Mouse (Mus musculus): ENCODE measurements around the gene Slc31a2.
A peak's percentile ranks its signal among the peaks of the same experiment; 100 is the strongest.
"Not testable (repeated sequence)": the region's sequence is repeated elsewhere in the genome, so short reads cannot be mapped to it uniquely, and the experiment has no call there.

Slc31a2 gene

DNA sequence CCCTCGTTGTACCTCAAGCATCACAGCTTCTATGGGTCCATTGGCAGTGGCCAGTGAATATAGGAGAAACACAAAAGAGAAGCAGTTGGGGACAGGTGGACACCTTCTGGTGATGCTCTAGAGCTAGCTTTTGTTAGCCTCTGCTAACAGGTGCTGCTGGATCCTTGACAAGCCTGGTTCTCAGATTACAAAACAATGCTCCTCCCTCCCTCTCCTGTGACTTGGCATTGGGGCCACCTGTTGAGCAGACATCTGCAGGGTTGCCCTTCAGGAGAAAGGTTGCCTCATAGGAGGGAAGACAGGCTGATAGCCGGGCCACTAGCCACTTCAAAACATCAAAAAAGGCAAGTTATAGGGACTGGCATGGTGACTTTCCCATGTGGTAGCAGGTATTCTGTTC is at the start of gene Slc31a2:
Slc31a2 (plus strand) TSS at position 287 of the 400 bp plus-strand sequence.
- DNase-seq (ENCODE audit: low spot score in 2 of 2) = peak in 1 of 2 experiments; percentile 19

- DNase-seq (ENCODE audit: low spot score in 2 of 2) = no peak
Measured at GRCm38 (mm10) chr4:62213490-62213889, 48.9 kb upstream of the Slc31a2 start.

DNA sequence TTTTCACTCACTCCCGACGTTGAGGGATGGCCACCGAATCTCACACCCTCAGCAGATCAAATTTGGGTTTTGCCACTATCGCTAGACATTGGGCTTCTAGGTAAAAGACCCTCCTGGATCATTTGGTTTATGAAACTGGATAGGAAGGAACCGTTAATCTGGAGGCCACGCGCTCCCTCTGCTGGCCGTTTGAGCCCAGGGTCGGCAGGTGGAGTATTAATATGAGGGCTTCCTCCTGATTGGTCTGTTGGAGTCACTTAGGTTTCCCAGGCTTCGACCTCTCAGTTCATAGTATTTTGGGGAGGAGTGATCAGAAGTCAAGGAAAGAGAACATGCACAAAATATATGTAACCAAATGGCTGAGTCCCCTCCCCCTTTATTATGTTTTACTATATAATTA is 34.0 kb upstream of the Slc31a2 start:
- no peak for DNase-seq (ENCODE audit: low spot score in 2 of 2)

DNA sequence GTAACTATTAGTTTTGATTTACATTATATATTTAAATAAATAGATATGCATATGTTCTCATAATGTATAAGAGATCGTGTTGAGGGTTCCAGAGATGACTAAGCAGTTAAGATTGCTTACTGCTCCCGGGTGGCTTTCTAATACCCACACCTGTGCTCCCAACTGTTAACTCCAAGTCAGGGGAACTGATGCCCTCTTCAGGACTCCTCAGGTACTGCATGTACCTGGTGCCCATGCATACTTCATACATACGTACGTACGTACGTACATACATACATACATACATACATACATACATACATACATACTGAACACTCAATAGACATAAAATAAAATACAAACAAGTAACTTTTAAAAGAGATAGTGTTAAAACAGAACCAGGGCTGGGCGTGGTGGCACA is 32.9 kb upstream of the Slc31a2 start:
- no peak for DNase-seq (ENCODE audit: low spot score in 2 of 2)

- DNase-seq (ENCODE audit: low spot score in 2 of 2) = no peak
Measured at GRCm38 (mm10) chr4:62230153-62230552, 32.2 kb upstream of the Slc31a2 start.

DNA sequence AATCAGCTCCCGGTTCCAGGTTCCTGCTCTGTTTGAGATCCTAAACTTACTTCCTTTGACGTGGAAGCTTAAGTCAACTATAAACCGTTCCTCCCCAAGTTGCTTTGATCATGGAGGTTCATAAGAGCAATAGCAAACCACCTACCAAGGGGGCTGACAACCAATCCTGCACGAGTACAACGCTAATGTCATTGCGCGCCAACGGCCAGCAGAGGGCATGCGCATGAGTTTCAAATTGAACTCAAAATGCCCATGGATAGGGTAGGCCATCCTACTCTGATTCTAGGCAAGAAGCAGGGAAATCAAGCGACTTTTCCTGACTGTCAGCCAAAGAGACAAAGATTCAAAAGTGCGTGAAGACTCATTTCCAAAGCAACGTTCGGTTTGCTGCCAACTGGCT is 31.6 kb upstream of the Slc31a2 start, which contains the start of gene Zfp37:
Zfp37 (minus strand) TSS at position 279 of the 400 bp plus-strand sequence.
- DNase-seq (ENCODE audit: low spot score in 2 of 2) = no peak

DNA sequence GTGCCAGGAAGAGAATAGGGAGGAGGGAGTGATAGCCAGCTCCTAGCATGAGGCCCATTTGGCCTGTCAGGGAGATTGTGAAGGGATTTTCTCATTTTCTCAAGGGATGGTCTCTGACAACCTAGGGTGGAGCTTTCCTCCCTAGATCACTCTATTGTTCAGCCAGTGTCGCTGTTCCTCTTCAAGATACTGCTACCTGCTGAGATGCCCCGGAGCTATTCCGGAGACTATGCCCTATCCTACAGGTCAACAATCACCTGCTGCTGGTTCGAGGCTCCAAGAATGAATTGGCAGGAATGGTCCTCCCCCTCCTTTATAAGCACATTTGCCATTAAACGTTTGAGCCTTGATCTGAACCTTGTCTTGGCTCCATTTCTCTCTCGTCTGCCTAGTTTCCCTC is 21.8 kb upstream of the Slc31a2 start:
- DNase-seq (ENCODE audit: low spot score in 2 of 2) = no peak

DNA sequence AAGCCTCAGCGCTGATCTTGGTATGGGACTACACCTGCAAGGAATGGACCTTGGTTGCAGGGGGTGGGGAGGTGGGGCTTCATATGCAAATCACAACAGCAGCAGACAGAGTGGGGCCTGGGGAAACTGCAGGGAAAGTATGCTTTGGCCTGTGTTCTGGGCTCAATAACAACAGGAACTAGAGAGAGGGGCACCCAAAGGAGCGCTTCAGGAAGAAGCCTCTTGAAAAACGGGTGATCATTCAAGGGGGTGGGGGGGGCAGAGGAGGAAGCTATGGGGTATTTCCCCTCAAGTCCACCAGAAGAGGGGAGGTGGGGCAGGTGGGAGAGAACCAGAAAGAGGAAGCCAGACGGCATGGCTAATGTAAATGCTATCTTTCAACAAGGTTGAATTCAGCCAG is 14.0 kb upstream of the Slc31a2 start:
- DNase-seq (ENCODE audit: low spot score in 2 of 2) = no peak

- DNase-seq (ENCODE audit: low spot score in 2 of 2) = no peak
Measured at GRCm38 (mm10) chr4:62250896-62251544, 11.3 kb upstream of the Slc31a2 start.

DNA sequence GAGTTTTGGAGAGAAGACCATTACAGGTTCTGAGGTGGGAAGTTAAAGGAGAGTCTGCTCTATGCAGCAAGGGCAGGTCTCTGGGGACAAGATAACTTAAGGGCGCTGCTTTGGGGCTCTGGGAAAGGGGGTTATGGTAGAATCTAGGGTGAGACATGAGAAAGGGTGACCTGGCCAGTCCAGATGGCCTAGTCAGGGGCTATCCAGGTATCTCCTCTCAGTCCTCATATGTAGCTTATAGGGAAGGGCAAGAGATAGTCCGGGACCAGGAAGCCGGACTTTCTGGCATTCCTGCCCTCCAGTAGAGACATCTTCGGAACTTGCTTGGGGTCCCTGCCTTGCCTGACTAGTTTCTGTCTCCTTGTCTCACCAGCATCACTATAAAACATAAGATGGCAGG is 10.6 kb upstream of the Slc31a2 start:
- no peak for DNase-seq (ENCODE audit: low spot score in 2 of 2)

- no peak for DNase-seq (ENCODE audit: low spot score in 2 of 2)
Measured at GRCm38 (mm10) chr4:62254551-62254950, 7.8 kb upstream of the Slc31a2 start.

GRCm38 (mm10) chr4:62256931-62257330 is 5.4 kb upstream of the Slc31a2 start:
- no peak for DNase-seq (ENCODE audit: low spot score in 2 of 2)

DNA sequence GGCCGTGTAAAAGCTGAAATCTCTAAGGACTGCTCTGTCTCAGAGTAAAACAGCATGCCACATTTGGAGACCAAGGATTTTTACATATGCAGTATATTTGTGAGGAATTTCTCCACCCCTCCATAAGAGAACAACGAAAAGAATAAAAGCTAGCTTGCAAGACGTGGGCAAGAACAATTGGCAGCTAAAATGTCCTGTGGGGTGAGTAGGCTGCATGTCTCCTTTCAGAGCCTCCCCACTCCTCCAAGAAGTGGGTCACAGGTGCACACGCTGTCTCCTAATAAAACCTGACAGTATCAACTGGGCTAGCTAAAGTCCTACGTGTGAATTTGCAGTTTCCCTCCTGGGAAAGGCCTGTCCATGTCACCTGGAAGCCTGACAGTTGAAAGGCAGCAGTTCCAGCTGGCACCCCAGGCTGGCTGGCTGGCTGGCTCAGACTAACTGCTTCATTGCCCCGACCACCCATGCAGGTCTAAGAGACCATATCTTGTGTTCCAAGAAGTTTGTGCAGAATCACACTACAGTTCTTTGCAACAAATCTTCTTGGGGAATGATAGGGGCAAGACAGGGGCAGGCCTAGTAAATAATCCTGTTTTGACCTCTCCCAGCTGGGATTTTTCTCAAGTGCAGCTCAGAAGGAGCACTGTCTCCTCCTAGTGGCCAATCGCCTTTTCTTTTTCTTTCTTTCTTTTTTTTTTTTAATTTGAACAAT is 927 bp downstream of the Slc31a2 start:
- peak in 1 of 2 experiments; percentile 30 for DNase-seq (ENCODE audit: low spot score in 2 of 2)

DNA sequence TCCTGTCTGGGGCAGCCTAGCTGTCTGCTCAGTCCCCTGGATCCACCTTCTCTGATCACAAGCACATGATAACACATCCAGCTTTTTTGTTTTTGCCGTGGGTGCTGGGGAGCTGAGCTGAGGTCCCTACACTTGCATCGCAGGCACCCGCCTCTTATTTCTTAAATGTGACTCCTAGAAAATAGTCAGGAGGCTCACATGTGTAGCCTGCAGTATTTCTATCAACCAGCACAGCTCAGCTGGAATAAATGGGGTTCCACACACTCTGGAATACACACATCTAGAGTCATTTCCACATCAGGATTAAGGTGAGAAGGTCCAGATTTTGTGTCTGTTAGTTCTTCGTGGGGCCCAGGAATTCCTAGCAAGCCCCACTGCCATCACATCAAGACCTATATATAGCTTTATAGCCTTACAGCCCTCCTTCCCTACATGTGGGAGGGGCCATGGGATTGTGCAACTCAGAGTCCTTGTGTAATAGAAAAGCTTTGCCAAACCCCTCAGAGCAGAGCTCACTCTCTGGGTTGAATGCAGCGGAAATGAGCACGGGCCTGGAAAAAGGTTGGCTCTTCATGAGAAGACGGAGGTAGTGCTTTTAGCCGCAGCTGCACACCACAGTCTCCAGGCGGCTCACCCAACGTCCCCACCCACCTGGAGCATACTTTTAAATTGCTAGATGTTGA is 2.9 kb downstream of the Slc31a2 start:
- peak in 1 of 2 experiments; percentile 19 for DNase-seq (ENCODE audit: low spot score in 2 of 2)

- not testable (repeated sequence) for DNase-seq (ENCODE audit: low spot score in 2 of 2)
Measured at GRCm38 (mm10) chr4:62266016-62266415, 3.7 kb downstream of the Slc31a2 start.

DNA sequence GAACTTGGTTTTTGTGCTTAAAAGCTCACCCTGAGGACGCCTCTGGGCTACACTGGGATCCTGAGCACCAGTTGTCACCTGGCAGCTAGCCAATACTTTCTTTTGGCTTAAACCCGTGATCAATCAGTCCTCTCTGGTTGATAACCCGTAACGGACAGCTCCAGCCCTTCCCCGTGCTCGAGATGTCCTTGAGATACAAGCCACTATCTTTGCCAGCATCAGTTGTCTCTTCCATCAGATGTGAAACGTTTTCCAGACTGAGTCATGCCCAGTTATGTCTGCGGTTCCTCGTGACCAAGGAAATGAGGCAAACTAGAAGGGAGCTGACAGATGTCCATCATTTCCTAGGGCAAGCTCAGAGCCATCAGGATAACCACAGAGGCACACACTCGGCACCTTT is 4.7 kb downstream of the Slc31a2 start:
- peak in 1 of 2 experiments; percentile 36 for DNase-seq (ENCODE audit: low spot score in 2 of 2)

DNA sequence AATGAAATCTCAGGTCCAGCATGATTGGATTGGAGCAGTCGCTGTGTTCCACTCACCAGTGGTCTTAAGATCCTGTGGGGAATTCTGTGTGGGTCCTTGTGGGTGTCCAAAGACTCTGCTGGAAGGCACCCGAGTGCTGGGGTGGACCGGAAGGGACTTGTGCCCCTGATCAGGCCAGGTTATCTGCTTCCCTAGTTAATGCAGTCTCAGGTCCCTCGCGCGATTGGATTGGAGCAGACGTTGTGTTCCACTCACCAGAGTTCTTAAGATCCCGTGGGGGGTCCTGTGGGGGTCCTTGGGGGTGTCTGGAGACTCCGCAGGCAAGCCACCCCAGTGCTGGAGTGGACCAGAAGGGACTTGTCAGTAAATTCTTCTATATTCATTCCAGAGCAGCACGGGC is 10.3 kb downstream of the Slc31a2 start:
- DNase-seq (ENCODE audit: low spot score in 2 of 2) = peak; percentile 13 to 54

GRCm38 (mm10) chr4:62273916-62274315 is 11.6 kb downstream of the Slc31a2 start:
- DNase-seq (ENCODE audit: low spot score in 2 of 2) = peak in 1 of 2 experiments; percentile 57

- peak; percentile 18 to 45 for DNase-seq (ENCODE audit: low spot score in 2 of 2)
Measured at GRCm38 (mm10) chr4:62274841-62275536, 12.6 kb downstream of the Slc31a2 start.

DNA sequence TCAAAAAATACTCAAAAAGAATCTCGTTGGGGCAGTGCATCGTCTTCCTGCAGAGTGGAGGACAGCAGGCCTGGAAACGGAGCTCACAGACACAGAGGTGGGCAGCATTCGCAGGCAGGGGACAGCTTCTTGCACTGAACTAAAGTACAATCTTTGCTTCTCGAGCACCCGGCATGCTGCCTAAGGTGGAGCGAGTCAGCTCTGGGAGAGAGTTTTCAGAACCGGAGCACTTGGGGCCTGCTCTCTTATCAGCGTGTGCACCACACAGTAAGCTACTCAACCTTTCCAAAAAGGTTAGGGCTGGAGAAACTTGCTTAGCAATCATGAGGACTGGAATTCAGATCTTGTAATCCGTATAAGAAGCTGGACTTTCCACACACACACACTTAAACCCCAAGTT is 14.3 kb downstream of the Slc31a2 start:
- peak in 1 of 2 experiments; percentile 38 for DNase-seq (ENCODE audit: low spot score in 2 of 2)

DNA sequence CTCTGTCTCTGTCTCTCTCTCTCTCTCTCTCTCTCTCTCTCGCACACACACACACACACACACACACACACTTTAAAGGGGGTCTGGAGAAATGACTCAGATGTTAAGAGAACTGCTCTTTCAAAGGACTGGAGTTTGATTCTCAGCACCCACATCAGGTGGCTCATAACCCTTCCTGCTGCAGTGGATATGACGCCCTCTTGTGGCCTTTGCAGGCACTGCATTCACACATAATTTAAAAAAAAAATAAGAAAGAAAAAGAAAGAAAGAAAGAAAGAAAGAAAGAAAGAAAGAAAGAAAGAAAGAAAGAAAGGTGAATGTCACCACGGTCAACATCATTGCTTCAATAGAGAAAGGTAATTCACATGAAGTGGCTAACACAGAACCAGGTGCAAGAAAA is 14.9 kb downstream of the Slc31a2 start:
- DNase-seq (ENCODE audit: low spot score in 2 of 2) = peak; percentile 5 to 41

GRCm38 (mm10) chr4:62278081-62278480 is 15.7 kb downstream of the Slc31a2 start:
- peak; percentile 3 to 35 for DNase-seq (ENCODE audit: low spot score in 2 of 2)

Measured in urinary bladder, postnatal 4 days (tissue).